Mouse (Mus musculus): ENCODE measurements around the gene Dusp5. TPM values are rescaled to one million over a fixed set of nuclear protein-coding genes. Genes with fewer than 3 reads are reported as not detected.
A peak's percentile ranks its signal among the peaks of the same experiment; 100 is the strongest.

Gene Dusp5
- 14.1 and 18.5 TPM in 2 replicates for polyA plus RNA-seq (2015; fragmentation: Nextera tagmentation; extraction: Ambion mirVana)

DNA sequence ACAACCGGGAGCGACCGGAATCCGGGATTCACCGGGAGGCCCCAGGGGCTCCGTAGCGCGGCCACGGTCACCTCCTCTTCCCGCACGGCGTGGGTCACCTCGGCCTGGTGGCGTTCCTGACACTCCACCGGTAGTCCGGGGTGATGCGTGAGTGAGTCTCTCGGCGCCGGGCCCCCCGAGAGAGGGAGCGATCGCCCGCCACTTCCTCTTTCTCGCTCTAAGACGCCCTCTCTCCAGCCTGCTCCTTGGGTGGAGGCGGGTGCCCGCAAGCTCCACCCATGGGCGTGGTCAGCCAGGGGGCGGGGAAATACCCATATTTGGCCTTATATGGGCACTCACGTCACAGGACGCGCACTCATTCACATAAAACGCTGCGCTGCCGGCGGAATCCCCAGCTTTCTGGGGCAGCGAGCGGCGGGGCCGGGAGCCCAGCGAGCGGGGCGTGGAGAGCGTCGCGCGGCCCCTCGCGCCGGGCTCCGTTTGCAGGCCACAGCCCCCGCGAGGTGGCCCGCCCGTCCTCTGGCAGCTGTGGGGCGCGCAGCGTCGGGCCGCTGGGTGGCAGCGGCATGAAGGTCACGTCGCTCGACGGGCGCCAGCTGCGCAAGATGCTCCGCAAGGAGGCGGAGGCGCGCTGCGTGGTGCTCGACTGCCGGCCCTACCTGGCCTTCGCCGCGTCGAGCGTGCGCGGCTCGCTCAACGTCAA is at the start of gene Dusp5:
Gene Dusp5 (plus strand): TSS at position 358 of the 703 bp plus-strand sequence.
- H3K9ac ChIP-seq (ENCODE audit: low read length): peak within 1 kb of the TSS; percentile 74
- H3K27me3 ChIP-seq (ENCODE audit: control insufficient read depth, insufficient read depth, low read length): no peaks in the 10 kb centered on the region
- TF ChIP-seq CTCF (IDR thresholded peaks at IDR 0.05; ENCODE audit: low read depth) (peak; percentile 56), EP300 (optimal IDR thresholded peaks at IDR 0.05) (no peak)
- DNase-seq (ENCODE audit: low spot score) (peak; percentile 98), ATAC-seq (ENCODE audit: low FRiP score, low TSS enrichment) (peak; percentile 95)
- H3K4me1 ChIP-seq (replicated peaks; ENCODE audit: control insufficient read depth, insufficient read depth): no peaks in the 10 kb centered on the region
- peak within 1 kb of the TSS; percentile 67 for H3K4me3 ChIP-seq (ENCODE audit: low read depth, low read length)
- under 1% methylated on average over 81 of the region's 84 CpGs for WGBS
- peak within 1 kb of the TSS; percentile 82 for H3K27ac ChIP-seq (replicated peaks)
- no peaks in the 10 kb centered on the region for H3K36me3 ChIP-seq (ENCODE audit: control insufficient read depth, insufficient read depth, low read length)
- no peaks in the 10 kb centered on the region for H3K9me3 ChIP-seq (ENCODE audit: control insufficient read depth, low read length)
- H3K4me2 ChIP-seq (replicated peaks; ENCODE audit: low read depth): peak within 1 kb of the TSS; percentile 86

DNA sequence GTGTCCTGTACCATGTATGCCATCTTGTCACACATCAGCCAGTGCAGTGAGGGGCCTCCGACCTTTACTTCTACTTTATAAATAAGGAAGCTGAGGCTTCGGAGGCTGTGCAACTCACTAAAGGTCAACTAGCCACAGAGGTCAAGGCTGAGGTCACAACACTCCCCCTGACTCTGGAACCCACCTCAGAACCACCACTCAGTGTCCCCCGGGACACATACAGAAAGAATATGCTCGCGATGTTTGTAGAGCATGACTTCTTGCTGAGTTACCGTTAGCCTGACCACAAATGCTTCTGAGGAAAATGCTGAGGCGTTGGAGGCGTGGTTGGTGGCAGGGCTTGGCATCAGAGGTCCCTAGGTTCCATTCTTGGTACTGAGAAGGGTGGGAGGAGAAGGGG is 49.3 kb upstream of the Dusp5 start:
- no peak overlapping the region for H3K4me2 ChIP-seq (replicated peaks; ENCODE audit: low read depth)
- TF ChIP-seq EP300 (optimal IDR thresholded peaks at IDR 0.05): no peak
- no peak for TF ChIP-seq CTCF (IDR thresholded peaks at IDR 0.05; ENCODE audit: low read depth)
- no peak for DNase-seq (ENCODE audit: low spot score)
- H3K4me3 ChIP-seq (ENCODE audit: low read depth, low read length): no peak overlapping the region
- ATAC-seq (ENCODE audit: low FRiP score, low TSS enrichment): no peak
- no peaks in the 10 kb centered on the region for H3K9me3 ChIP-seq (ENCODE audit: control insufficient read depth, low read length)
- 73% methylated on average over 8 of the region's 8 CpGs for WGBS
- H3K27ac ChIP-seq (replicated peaks): no peak overlapping the region
- H3K9ac ChIP-seq (ENCODE audit: low read length): no peak overlapping the region
- no peaks in the 10 kb centered on the region for H3K27me3 ChIP-seq (ENCODE audit: control insufficient read depth, insufficient read depth, low read length)
- H3K4me1 ChIP-seq (replicated peaks; ENCODE audit: control insufficient read depth, insufficient read depth): no peaks in the 10 kb centered on the region
- no peaks in the 10 kb centered on the region for H3K36me3 ChIP-seq (ENCODE audit: control insufficient read depth, insufficient read depth, low read length)

DNA sequence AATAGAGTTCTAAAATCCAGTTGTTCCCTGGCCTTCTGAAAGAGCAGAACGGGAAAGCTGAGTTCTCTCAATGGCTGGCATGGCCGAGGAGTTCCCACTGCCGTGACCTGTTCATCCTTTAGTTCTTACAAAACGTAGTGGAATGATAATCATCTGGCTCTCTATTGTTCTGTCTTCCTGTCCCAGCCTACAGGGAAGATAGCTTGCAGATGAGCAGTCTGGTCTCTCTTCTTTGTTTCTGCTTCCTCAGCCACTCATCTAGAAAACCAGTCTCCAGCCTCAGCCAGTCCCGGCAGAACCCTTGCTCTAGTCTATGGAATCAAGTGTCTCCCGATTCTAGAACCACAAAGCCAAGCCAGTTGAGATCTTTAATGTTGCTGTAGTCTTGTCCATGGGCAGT is 46.8 kb upstream of the Dusp5 start:
- Histone ChIP-seq H3K36me3 (ENCODE audit: control insufficient read depth, insufficient read depth, low read length) (no peaks in the 10 kb centered on the region), H3K4me3 (ENCODE audit: low read depth, low read length) (no peak overlapping the region), H3K27me3 (ENCODE audit: control insufficient read depth, insufficient read depth, low read length) (no peaks in the 10 kb centered on the region), H3K4me2 (replicated peaks; ENCODE audit: low read depth) (no peak overlapping the region), H3K27ac (replicated peaks) (no peak overlapping the region; the same call in 1 of the 2 replicates), H3K9ac (ENCODE audit: low read length) (no peak overlapping the region), H3K9me3 (ENCODE audit: control insufficient read depth, low read length) (no peaks in the 10 kb centered on the region), H3K4me1 (replicated peaks; ENCODE audit: control insufficient read depth, insufficient read depth) (no peaks in the 10 kb centered on the region)
- ATAC-seq (ENCODE audit: low FRiP score, low TSS enrichment) (no peak), DNase-seq (ENCODE audit: low spot score) (no peak)
- TF ChIP-seq CTCF (IDR thresholded peaks at IDR 0.05; ENCODE audit: low read depth) (no peak), EP300 (optimal IDR thresholded peaks at IDR 0.05) (no peak)
- 73% methylated on average over 6 of the region's 6 CpGs for WGBS

DNA sequence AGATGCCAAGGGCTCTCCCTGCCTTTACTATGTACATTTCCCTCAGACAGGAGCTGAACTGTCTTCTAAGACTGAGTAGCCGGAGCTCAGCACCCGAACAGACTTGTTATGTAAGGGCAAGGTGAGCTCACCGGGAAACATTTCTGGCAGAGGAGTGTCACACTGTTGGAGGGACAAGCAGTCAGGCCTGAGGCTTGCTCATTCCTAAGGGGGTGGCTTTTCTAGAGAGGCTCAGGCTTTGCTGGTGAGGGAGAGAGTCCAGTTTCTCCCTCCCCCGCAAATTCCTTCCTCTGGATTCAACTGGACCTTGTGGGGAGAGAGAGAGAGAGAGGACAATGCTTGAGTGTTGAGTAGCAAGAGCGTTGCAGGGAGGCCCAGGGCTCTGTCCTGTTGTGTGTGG is 46.4 kb upstream of the Dusp5 start:
- TF ChIP-seq CTCF (IDR thresholded peaks at IDR 0.05; ENCODE audit: low read depth) (no peak), EP300 (optimal IDR thresholded peaks at IDR 0.05) (no peak)
- ATAC-seq (ENCODE audit: low FRiP score, low TSS enrichment): no peak
- no peak for DNase-seq (ENCODE audit: low spot score)
- Histone ChIP-seq H3K9ac (ENCODE audit: low read length) (no peak overlapping the region), H3K4me3 (ENCODE audit: low read depth, low read length) (no peak overlapping the region), H3K27me3 (ENCODE audit: control insufficient read depth, insufficient read depth, low read length) (no peaks in the 10 kb centered on the region), H3K4me1 (replicated peaks; ENCODE audit: control insufficient read depth, insufficient read depth) (no peaks in the 10 kb centered on the region), H3K27ac (replicated peaks) (no peak overlapping the region; the same call in 1 of the 2 replicates), H3K36me3 (ENCODE audit: control insufficient read depth, insufficient read depth, low read length) (no peaks in the 10 kb centered on the region), H3K9me3 (ENCODE audit: control insufficient read depth, low read length) (no peaks in the 10 kb centered on the region), H3K4me2 (replicated peaks; ENCODE audit: low read depth) (no peak overlapping the region)
- WGBS: 65% methylated on average over 5 of the region's 5 CpGs

DNA sequence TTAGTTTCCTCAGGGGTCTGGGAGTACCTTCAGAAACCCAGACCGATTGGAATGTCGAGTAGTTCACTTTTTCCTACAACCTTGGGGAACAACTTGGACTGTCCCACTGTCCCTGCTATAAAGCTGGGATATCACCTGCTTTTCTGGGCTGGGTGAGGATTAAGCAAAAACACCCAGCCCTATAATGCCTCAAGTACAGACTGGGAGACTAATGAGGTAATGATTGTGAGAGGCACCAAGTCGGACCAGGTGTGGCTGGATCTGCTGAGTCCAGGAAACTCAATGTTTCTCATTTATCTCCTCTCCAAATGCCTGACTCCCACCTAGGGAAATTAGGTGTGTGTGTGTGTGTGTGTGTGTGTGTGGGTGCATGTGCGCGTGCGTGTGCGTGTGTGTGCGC is 44.9 kb upstream of the Dusp5 start:
- H3K27ac ChIP-seq (replicated peaks): peak overlapping the region; percentile 13; the same call in 1 of the 2 replicates
- H3K4me3 ChIP-seq (ENCODE audit: low read depth, low read length): no peak overlapping the region
- TF ChIP-seq EP300 (optimal IDR thresholded peaks at IDR 0.05) (no peak), CTCF (IDR thresholded peaks at IDR 0.05; ENCODE audit: low read depth) (no peak)
- 83% methylated on average over 8 of the region's 8 CpGs for WGBS
- no peak for DNase-seq (ENCODE audit: low spot score)
- ATAC-seq (ENCODE audit: low FRiP score, low TSS enrichment): peak; percentile 34
- no peaks in the 10 kb centered on the region for H3K27me3 ChIP-seq (ENCODE audit: control insufficient read depth, insufficient read depth, low read length)
- no peaks in the 10 kb centered on the region for H3K9me3 ChIP-seq (ENCODE audit: control insufficient read depth, low read length)
- H3K4me2 ChIP-seq (replicated peaks; ENCODE audit: low read depth): no peak overlapping the region
- H3K4me1 ChIP-seq (replicated peaks; ENCODE audit: control insufficient read depth, insufficient read depth): no peaks in the 10 kb centered on the region
- H3K36me3 ChIP-seq (ENCODE audit: control insufficient read depth, insufficient read depth, low read length): no peaks in the 10 kb centered on the region
- H3K9ac ChIP-seq (ENCODE audit: low read length): no peak overlapping the region

DNA sequence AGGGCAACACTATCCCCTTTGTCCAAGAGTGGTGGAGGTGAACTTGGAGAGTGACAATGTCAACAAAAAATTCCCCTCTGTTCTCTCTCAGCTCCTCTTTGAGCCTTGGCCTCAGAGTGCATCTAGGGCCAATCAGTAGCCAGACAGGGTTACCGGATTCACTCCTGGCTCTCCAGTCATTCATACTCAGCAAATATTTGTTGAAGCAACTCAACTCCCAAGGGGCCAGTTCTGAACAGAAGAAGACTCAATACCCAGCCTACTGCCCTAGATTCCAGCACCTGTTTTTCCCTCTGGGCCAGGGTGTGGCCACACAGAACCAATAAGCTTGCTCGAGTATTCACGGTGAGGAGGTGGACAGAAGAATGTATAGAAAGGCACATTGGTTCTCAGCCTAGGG is 44.0 kb upstream of the Dusp5 start:
- Histone ChIP-seq H3K4me1 (replicated peaks; ENCODE audit: control insufficient read depth, insufficient read depth) (no peaks in the 10 kb centered on the region), H3K27ac (replicated peaks) (peak overlapping the region; percentile 40; the same call in 1 of the 2 replicates), H3K4me3 (ENCODE audit: low read depth, low read length) (no peak overlapping the region), H3K36me3 (ENCODE audit: control insufficient read depth, insufficient read depth, low read length) (no peaks in the 10 kb centered on the region), H3K9ac (ENCODE audit: low read length) (no peak overlapping the region), H3K9me3 (ENCODE audit: control insufficient read depth, low read length) (no peaks in the 10 kb centered on the region), H3K4me2 (replicated peaks; ENCODE audit: low read depth) (no peak overlapping the region), H3K27me3 (ENCODE audit: control insufficient read depth, insufficient read depth, low read length) (no peaks in the 10 kb centered on the region)
- DNase-seq (ENCODE audit: low spot score) (peak; percentile 38), ATAC-seq (ENCODE audit: low FRiP score, low TSS enrichment) (peak; percentile 55; the same call in 1 of the 2 replicates)
- WGBS: 62% methylated on average over 3 of the region's 3 CpGs
- TF ChIP-seq EP300 (optimal IDR thresholded peaks at IDR 0.05) (no peak), CTCF (IDR thresholded peaks at IDR 0.05; ENCODE audit: low read depth) (no peak)
